Mouse (Mus musculus): Measurements from ENCODE around the gene Cish.

DNA sequence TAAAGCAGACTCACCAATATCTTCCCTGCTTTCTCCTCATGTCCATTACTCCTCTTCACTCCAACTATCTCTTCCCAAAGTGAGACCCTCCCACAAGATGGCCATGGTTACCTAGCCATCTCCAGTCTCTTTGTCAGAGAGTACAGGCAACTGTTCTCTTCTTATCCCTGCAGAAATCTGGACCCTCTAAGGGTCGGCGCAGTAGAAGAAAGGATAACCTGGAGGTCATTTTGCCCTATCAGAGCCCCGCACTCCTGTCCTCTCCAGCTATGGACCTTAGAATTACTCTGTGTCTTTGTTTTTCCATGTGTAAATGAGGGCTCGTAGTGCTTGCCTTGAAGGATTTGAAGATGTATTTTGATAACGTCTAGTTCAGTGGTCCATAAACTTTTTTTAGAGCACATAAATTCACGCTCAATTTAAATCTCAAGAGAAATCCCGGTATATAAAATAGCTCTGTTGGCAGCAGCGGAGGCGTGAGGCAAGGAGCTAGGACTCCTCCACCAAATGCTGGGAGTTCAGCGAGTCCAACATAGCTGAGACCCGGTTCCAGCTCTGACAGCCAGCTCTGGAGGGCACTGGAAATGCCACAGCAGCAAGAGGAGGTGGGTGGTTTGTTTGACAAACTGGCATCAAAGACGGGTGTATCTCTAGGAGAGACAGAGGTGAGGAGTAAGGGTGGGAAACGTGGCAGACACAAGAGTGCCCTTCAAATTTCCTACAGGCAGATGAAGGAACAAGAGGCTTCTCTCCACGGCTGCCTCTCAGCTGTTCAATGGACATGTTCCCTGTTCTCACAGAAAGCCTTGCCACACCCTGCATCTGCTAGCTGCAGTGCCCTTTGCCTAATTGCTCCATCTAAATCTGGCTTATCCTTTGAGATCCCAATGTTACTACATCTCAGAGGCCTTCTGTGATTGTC is 45.1 kb upstream of the Cish start:
- no peak for TF ChIP-seq SRF (IDR thresholded peaks at IDR 0.05; ENCODE audit: control insufficient read depth, insufficient read length, low read depth)
- TF ChIP-seq MAX (IDR thresholded peaks at IDR 0.05; ENCODE audit: low read depth) = no peak
- no peak for TF ChIP-seq POLR2A (IDR thresholded peaks at IDR 0.05; ENCODE audit: insufficient read length, low read depth)
- no peak for TF ChIP-seq USF1 (IDR thresholded peaks at IDR 0.05; ENCODE audit: low read depth)
- peak in 2 of 3 experiments; percentile 33 to 73 for TF ChIP-seq MYOD1 (IDR thresholded peaks at IDR 0.05; ENCODE audit: control insufficient read depth in 1 of 3, insufficient read length in 2 of 3, low read depth in 2 of 3)
- no peak for TF ChIP-seq E2F4 (IDR thresholded peaks at IDR 0.05; ENCODE audit: insufficient read depth)
- TF ChIP-seq MYOG (IDR thresholded peaks at IDR 0.05; ENCODE audit: control insufficient read depth in 1 of 3, insufficient read depth in 1 of 3, insufficient read length in 2 of 3, low read depth in 2 of 3) = peak in 2 of 3 experiments; percentile 42 to 74
- no peak for TF ChIP-seq TCF12 (IDR thresholded peaks at IDR 0.05; ENCODE audit: insufficient read depth, poor library complexity, severe bottlenecking)
- TF ChIP-seq REST (IDR thresholded peaks at IDR 0.05; ENCODE audit: insufficient read depth, insufficient read length) = no peak

Measured in myocyte (in vitro differentiated cells).